Mouse (Mus musculus): ENCODE measurements around the gene Pard3.

Gene Pard3

GRCm38 (mm10) chr8:127063551-127064360 lies at the start of gene Pard3:
TSS of gene Pard3 (plus strand) at chr8:127063893.
- DNase-seq (ENCODE audit: low spot score in 2 of 2) = peak; percentile 78 to 79

- no peak for DNase-seq (ENCODE audit: low spot score in 2 of 2)
Observed at GRCm38 (mm10) chr8:127021830-127022229, 41.9 kb upstream of the Pard3 start.

- DNase-seq (ENCODE audit: low spot score in 2 of 2) = peak in 1 of 2 experiments; percentile 23
Observed at GRCm38 (mm10) chr8:127025256-127025717, 38.4 kb upstream of the Pard3 start.

DNA sequence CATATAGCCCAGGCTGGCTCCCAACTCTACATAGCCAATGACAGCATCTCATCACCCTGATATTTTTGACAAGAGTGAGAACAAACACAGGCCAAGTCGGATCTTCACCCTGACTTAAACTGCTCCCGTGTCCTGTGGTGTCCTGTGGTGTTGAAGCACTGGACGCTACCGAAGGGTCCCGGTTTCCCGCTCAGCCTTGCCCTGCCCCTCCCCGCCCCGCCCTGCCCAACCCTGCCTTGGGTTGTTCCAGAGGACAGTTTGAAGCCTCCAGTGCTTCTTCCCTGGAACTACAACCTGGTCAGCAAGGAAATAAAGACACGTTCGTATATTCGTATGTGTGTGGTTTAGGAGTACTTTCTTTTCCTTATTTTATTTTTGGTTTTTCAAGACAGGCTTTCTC lies 37.9 kb upstream of the Pard3 start:
- no peak for DNase-seq (ENCODE audit: low spot score in 2 of 2)

DNA sequence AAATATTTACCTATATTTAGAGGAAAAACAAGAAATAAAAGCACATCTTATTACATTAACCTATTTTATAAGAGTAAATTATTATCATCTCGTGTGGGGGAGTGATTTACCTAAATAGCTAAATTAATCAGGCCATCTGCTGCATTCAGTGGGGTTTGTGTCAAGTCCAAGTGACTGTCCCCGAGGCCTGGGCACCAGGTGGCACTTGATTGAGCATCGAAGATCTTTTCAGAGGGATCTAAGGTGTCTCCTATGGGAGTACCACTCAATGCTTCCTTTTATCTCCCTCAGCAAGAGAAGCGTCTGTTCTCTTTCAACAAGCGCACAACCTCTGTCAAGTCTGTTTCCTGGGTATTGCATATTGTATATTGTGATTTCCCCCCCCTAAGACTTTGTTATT lies 32.2 kb upstream of the Pard3 start:
- DNase-seq (ENCODE audit: low spot score in 2 of 2) = no peak

GRCm38 (mm10) chr8:127038928-127039327 lies 24.8 kb upstream of the Pard3 start:
- DNase-seq (ENCODE audit: low spot score in 2 of 2) = no peak

DNA sequence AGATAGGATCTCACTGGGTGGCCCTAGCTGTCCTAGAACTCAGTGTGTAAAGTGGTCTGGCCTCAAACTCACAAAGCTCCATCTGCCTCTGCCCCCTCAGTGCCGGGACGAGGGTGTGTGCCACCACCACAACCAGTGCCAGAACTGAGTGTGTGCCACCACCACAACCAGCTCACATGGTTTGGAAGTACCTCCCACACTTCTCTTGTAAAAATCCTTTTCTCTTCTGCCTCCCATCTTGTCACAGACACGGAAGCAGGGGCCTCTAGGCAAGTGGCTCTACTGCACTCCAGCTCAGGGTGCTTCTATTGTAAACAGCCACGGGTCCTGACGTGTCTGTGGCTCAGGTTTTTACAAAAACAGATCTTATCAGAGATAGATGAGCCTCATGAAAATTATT lies 13.7 kb upstream of the Pard3 start:
- DNase-seq (ENCODE audit: low spot score in 2 of 2) = no peak

DNA sequence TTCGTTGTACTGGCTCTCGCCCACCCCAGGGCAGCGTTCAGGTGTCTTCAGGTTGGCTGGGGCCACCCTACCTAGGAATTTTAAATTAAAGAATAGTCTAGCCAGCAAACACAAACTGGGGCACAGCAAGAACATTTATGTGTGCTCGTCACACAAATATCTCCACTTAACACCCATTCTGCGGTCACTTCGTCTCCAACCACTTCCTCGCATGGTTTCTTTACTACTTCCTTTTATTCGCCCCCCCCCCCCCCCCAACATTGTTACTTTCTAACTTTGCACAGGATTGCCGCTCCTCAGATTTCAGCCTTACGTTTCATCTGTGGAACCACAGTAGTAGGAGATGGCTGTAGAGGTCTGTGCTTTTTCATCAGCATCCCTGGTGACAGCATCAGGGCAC lies 11.6 kb upstream of the Pard3 start:
- DNase-seq (ENCODE audit: low spot score in 2 of 2) = no peak

DNA sequence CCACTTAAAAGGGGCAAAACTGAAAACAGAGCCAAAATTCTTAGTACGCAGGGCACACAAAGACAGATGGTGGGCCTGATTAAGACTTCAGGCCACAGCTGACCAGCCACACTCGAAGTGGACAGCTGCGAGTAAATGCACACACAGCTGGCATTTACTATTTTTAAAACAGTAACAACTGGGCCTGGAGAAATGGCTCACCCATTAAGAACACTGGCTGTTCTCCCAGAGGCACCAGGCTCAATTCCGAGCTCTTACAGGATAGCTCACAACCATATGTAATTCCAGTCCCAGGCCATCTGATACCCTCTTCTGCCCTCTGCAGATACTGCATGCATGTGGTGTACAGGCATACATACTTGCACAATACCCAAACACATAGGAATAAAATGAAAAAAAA lies 8.6 kb upstream of the Pard3 start:
- DNase-seq (ENCODE audit: low spot score in 2 of 2) = no peak

GRCm38 (mm10) chr8:127058759-127059158 lies 4.9 kb upstream of the Pard3 start:
- no peak for DNase-seq (ENCODE audit: low spot score in 2 of 2)

- no peak for DNase-seq (ENCODE audit: low spot score in 2 of 2)
Observed at GRCm38 (mm10) chr8:127059826-127060225, 3.9 kb upstream of the Pard3 start.

DNA sequence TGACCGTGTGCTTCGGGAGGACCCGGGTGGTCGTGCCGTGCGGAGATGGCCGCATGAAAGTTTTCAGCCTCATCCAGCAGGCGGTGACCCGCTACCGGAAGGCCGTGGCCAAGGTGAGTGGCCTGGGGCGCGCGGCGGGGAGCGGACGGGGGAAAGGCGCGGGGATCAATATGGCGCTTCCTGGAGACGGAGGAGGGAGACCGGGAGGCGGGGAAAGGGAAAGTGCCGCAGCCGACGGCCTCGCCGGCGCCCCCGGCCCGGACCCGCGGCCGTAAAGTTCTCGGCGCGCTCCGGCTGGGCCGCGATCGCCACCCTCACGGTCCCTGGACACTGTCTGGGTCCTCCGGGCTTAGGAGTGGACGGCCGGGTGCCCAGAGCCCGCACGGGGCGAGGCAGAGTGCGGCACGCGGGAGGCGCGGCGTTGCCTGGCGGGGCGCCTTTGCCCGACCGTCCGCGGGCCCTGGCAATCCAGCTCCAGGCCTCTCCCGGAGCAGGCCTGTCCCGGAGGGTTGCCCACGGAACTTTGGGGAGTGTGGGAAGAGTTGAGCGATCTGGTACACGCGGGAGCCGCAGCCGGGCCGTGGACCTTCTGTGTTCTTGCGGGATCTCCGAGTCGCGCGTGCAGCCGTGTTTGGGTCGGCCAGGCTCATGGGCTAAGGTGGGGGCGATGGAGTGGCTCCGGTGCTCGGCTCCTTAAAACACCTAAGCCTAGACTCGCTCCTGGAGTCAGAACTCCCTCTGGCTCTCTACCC lies 844 bp downstream of the Pard3 start:
- DNase-seq (ENCODE audit: low spot score in 2 of 2) = peak; percentile 50 to 62

DNA sequence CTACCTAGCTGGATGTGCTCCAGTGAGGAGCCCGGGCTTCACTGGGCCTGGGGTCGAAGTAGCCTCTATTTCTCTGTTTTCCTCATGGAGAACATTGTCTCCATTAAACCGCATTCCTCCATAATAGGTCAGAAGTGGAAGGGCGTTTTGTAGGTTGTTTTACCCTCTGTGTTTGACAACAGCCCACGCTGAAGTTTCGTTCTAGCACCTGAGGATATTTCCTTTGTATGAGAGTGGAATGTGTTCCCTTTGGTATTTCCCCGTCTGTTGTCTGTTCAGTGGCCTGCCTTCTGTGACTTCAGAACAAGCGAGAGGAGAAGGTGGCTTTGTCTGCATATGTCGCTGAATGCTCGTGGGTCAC lies 1.4 kb downstream of the Pard3 start:
- DNase-seq (ENCODE audit: low spot score in 2 of 2) = no peak

DNA sequence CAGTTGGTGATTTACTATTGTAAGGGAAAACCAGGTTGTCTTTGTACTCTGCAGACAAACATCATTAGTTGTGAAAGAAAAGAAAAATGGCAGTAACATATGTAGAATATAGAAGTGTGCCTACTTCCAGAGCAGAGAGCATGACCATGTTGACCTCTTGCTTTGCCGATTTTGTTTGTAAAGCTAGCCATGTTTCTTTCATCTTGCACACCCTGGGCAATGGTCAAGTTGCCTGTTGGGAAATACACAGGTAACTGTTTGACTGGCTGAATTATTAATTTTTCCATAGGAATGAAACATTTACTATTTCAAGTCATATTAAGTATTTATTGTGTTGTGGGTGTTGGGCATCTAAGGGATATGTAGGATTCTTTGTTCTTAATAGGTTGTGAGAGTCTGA lies 2.1 kb downstream of the Pard3 start:
- DNase-seq (ENCODE audit: low spot score in 2 of 2) = no peak

DNA sequence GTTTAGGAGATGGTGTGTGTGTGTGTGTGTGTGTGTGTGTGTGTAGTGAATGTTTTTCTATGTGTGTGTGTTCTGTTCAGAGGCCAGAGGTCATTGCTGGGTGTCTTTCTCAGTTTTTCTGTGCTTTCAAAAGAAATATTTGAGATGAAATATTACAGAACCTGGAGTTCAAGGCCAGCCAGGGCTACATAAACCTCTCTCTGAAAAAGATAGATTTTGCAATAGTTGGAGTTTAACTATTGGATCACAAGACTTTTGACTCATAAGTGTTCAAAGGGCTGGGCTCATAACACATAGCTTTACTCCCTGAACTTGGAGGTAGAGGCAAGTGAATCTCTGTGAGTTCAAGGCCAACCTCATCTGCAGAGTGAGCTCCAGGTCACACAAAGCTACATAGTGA lies 2.8 kb downstream of the Pard3 start:
- no peak for DNase-seq (ENCODE audit: low spot score in 2 of 2)

DNA sequence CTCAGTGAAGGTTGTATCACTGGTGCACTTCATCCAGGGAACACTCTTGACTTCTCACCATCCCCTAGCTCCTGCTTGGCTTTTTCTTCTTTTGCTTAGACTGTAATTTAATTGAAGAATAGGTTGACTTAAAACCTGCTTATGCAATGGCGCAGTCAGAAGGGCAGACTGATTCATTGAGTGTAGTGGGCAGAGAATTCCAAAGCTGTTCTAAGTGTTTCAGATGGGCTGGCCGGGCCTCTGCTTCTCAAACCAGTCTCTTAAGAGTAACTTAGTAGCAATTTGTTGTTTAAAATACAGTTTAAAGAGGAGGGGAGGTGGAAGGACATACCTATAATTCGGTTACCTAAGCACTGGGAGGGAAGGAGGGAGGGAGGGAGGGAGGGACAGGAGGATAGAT lies 5.0 kb downstream of the Pard3 start:
- DNase-seq (ENCODE audit: low spot score in 2 of 2) = no peak

DNA sequence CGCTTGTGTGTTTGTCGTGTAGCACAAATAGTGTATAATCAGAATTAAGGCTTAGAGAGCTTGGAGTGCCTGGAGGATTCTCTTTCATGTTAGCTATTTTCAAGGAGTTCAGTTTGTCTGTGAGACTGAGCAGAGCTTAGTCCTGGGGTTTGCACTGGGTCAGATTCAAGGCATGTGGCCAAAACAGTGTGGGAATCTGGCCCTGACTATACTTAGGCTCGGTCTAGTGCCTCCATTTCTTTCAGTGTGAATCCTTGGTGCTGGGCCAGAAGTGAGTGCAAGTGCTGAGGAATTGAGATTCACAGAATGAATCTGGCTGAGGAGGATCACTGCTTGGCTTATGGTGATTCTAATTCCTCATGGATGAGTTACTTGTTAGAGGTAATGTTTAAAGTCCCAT lies 6.5 kb downstream of the Pard3 start:
- no peak for DNase-seq (ENCODE audit: low spot score in 2 of 2)

GRCm38 (mm10) chr8:127073052-127073618 lies 9.4 kb downstream of the Pard3 start:
- DNase-seq (ENCODE audit: low spot score in 2 of 2) = no peak

GRCm38 (mm10) chr8:127076511-127076910 lies 12.8 kb downstream of the Pard3 start:
- peak in 1 of 2 experiments; percentile 22 for DNase-seq (ENCODE audit: low spot score in 2 of 2)

GRCm38 (mm10) chr8:127079244-127079805 lies 15.6 kb downstream of the Pard3 start:
- DNase-seq (ENCODE audit: low spot score in 2 of 2) = no peak

DNA sequence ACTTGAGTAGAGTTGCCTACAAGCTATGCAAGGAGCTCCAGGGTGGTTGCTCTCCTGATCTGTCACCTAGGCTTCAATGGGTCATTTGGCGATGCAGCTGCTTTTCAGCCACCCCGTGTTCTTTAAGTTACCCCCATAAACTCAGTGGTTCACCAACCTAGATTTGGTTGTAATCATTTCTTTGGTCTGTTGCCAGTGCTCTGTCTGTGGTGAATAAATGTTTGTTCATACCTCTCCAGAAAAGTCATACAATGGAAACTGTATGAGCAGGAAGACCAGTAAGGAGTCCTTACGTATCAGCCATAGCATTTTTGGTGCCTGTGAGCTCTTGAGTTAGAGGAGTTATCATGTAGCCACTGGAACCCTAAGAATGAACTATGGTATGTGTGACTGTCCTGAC lies 17.6 kb downstream of the Pard3 start:
- DNase-seq (ENCODE audit: low spot score in 2 of 2) = no peak

DNA sequence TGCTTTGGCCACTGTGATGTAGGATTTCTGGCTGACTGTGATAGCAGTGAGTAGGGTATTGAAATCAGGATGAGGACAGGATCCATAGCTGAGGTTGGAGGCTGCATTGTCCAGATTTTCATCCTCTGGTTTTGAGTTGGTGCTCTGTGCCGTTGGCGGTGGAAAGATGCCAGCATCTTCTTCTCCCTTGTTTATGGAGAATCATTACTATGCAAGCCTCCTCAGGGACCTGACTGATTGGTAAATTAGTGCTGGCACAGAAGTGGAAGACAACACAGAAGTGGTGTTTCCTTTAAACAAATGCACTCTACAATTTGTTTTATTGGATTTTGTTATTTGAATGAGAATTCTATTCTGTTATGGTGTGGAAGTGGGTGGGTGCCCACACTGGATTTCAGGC lies 18.8 kb downstream of the Pard3 start:
- no peak for DNase-seq (ENCODE audit: low spot score in 2 of 2)
